Mouse (Mus musculus) CH12.LX (cell line): ENCODE measurements around the gene Xylt1. TPM values are rescaled to one million over a fixed set of nuclear protein-coding genes. Genes with fewer than 3 reads are reported as not detected.

Experiments used
- DNase-seq: peaks from one replicate; pipeline ENCODE4 v3.0.0-alpha.2; 2013; ENCODE audit errors: extremely low read depth
- H3K27ac ChIP-seq: 2 replicates; pipeline ENCODE4 v1.5.1; 2012; ENCODE audit warnings: low read depth, mild to moderate bottlenecking, control low read depth, moderate library complexity; ENCODE audit not compliant: insufficient read depth
- H3K27me3 ChIP-seq: replicated peaks from 2 replicates; pipeline ENCODE3; 2012; ENCODE audit warnings: inconsistent platforms
- H3K36me3 ChIP-seq, 2 experiments: replicated peaks in 1 of 2; 2 replicates each; pipeline versions ENCODE3 to v1.6.1; 2012; ENCODE audit warnings: inconsistent platforms in 1 of 2, low read length in 1 of 2, mild to moderate bottlenecking in 1 of 2, mixed read lengths in 1 of 2, moderate library complexity in 1 of 2; ENCODE audit not compliant: control insufficient read depth in 1 of 2, insufficient read depth in 1 of 2
- H3K4me1 ChIP-seq, 2 experiments: 2 replicates each; pipeline ENCODE4 v1.6.1; 2012; ENCODE audit warnings: inconsistent platforms in 1 of 2, moderate library complexity in 1 of 2; ENCODE audit not compliant: insufficient read depth in 2 of 2, control insufficient read depth in 1 of 2
- H3K4me2 ChIP-seq: 2 replicates; pipeline ENCODE4 v1.6.1; 2012; ENCODE audit warnings: low read depth, mild to moderate bottlenecking, control low read depth; ENCODE audit not compliant: poor library complexity, insufficient read depth, severe bottlenecking
- H3K4me3 ChIP-seq, 3 experiments: fragments of 150-350 bp in 1 of 3; sonication (generic) in 1 of 3; replicated peaks in 1 of 3; 2 replicates each; pipeline versions ENCODE3 to v1.5.1; 2011 to 2012; ENCODE audit warnings: low read depth in 2 of 3, low read length in 2 of 3, mild to moderate bottlenecking in 2 of 3, moderate library complexity in 2 of 3, control low read depth in 1 of 3, improper control_type of control experiment in 1 of 3, inconsistent platforms in 1 of 3, mixed read lengths in 1 of 3; ENCODE audit not compliant: poor library complexity in 1 of 3
- H3K79me2 ChIP-seq: replicated peaks from 2 replicates; pipeline ENCODE4 v1.6.1; 2012; ENCODE audit warnings: mild to moderate bottlenecking, moderate library complexity; ENCODE audit not compliant: control insufficient read depth, poor library complexity, insufficient read depth, severe bottlenecking; ENCODE audit errors: extremely low read depth
- H3K9ac ChIP-seq: 2 replicates; pipeline ENCODE4 v1.6.1; 2012; ENCODE audit warnings: low read depth, mild to moderate bottlenecking, control low read depth, moderate library complexity; ENCODE audit not compliant: insufficient read depth
- H3K9me3 ChIP-seq: replicated peaks from 2 replicates; pipeline ENCODE3; 2012; ENCODE audit warnings: low read length, inconsistent platforms, mixed read lengths
- BHLHE40 ChIP-seq: IDR thresholded peaks from 2 replicates; pipeline ENCODE4 v1.6.1; 2011; ENCODE audit warnings: mild to moderate bottlenecking, low read depth, low read length, improper control_type of control experiment
- CHD1 ChIP-seq: IDR thresholded peaks from 2 replicates; pipeline ENCODE4 v1.6.1; 2012; ENCODE audit warnings: low read depth, low read length, improper control_type of control experiment, inconsistent platforms
- CHD2 ChIP-seq: IDR thresholded peaks from 2 replicates; pipeline ENCODE4 v1.6.1; 2011; ENCODE audit warnings: low read length, improper control_type of control experiment
- ELF1 ChIP-seq: IDR thresholded peaks from 2 replicates; pipeline ENCODE4 v1.6.1; 2014; ENCODE audit warnings: low read depth, mild to moderate bottlenecking, inconsistent platforms, low read length, improper control_type of control experiment
- EP300 ChIP-seq: IDR thresholded peaks from 2 replicates; pipeline ENCODE4 v1.6.1; 2011; ENCODE audit warnings: low read length, improper control_type of control experiment
- HCFC1 ChIP-seq: IDR thresholded peaks from 2 replicates; pipeline ENCODE4 v1.6.1; 2012; ENCODE audit warnings: low read depth, mild to moderate bottlenecking, inconsistent platforms, low read length, improper control_type of control experiment
- KAT2A ChIP-seq: IDR thresholded peaks from 2 replicates; pipeline ENCODE4 v1.6.1; 2012; ENCODE audit warnings: low read length, improper control_type of control experiment, inconsistent platforms; ENCODE audit not compliant: insufficient replicate concordance
- MAFK ChIP-seq: IDR thresholded peaks from 2 replicates; pipeline ENCODE4 v1.6.1; 2011; ENCODE audit warnings: low read length, improper control_type of control experiment; ENCODE audit not compliant: insufficient replicate concordance
- MEF2A ChIP-seq: IDR thresholded peaks from 2 replicates; pipeline ENCODE4 v1.6.1; 2014; ENCODE audit warnings: low read depth, mild to moderate bottlenecking, inconsistent platforms, low read length, improper control_type of control experiment, borderline replicate concordance
- MXI1 ChIP-seq: IDR thresholded peaks from 2 replicates; pipeline ENCODE4 v1.6.1; 2011; ENCODE audit warnings: mild to moderate bottlenecking, low read depth, low read length, improper control_type of control experiment
- MYC ChIP-seq: IDR thresholded peaks from 2 replicates; pipeline ENCODE4 v1.6.1; 2011; ENCODE audit warnings: low read depth, mild to moderate bottlenecking, improper control_type of control experiment, low read length
- NELFE ChIP-seq: IDR thresholded peaks from 2 replicates; pipeline ENCODE4 v1.6.1; 2011; ENCODE audit warnings: low read depth, low read length, improper control_type of control experiment
- NRF1 ChIP-seq: IDR thresholded peaks from 2 replicates; pipeline ENCODE4 v1.6.1; 2014; ENCODE audit warnings: low read depth, mild to moderate bottlenecking, inconsistent platforms, low read length, improper control_type of control experiment, moderate library complexity
- SIN3A ChIP-seq: IDR thresholded peaks from 2 replicates; pipeline ENCODE4 v1.6.1; 2012; ENCODE audit warnings: low read length, improper control_type of control experiment, inconsistent platforms
- SMC3 ChIP-seq: IDR thresholded peaks from 2 replicates; pipeline ENCODE4 v1.6.1; 2011; ENCODE audit warnings: low read depth, low read length, improper control_type of control experiment
- TCF12 ChIP-seq: IDR thresholded peaks from 2 replicates; pipeline ENCODE4 v1.6.1; 2014; ENCODE audit warnings: low read depth, mild to moderate bottlenecking, inconsistent platforms, low read length, improper control_type of control experiment
- USF1 ChIP-seq: IDR thresholded peaks from 2 replicates; pipeline ENCODE4 v1.6.1; 2014; ENCODE audit warnings: low read depth, mild to moderate bottlenecking, inconsistent platforms, low read length, improper control_type of control experiment
- USF2 ChIP-seq: conservative IDR thresholded peaks from 2 replicates; pipeline ENCODE4 v1.6.1; 2011; ENCODE audit warnings: low read depth, low read length, improper control_type of control experiment
- ZC3H11A ChIP-seq: IDR thresholded peaks from 2 replicates; pipeline ENCODE4 v1.6.1; 2012; ENCODE audit warnings: low read depth, mild to moderate bottlenecking, inconsistent platforms, low read length, improper control_type of control experiment
- dilution Hi-C: fragments of 300-500 bp; cut with MboI; formaldehyde crosslinking; loops from 2 replicates; pipeline ENCODE4 v1.14.3; 2020; ENCODE audit warnings: low sequenced_read_pairs; ENCODE audit not compliant: extremely low pct_unique_long_range_greater_than_20kb, extremely low pct_ligation_motif_present
- in situ Hi-C: fragments of 300-500 bp; cut with MboI; formaldehyde crosslinking; loops from 3 replicates; pipeline ENCODE4 v1.14.3; 2019; ENCODE audit warnings: low sequenced_read_pairs, low pct_ligation_motif_present, low pct_unique_long_range_greater_than_20kb, mixed read lengths
- polyA plus RNA-seq: library from polyadenylated mRNA; unstranded; fragments of >175 nt; gene quantifications from 2 replicates; pipeline ENCODE4 v1.2.1, GENCODE M21; 2012; ENCODE audit warnings: low read depth; ENCODE audit not compliant: insufficient read length
- total RNA-seq, 2 experiments: library from RNA; depleted of rRNA; stranded (reverse); fragments of 300-350 nt in 1 of 2; fragments of >200 nt in 1 of 2; gene quantifications; 2 replicates each; pipeline ENCODE4 v1.2.3; 2012 to 2014

Gene Xylt1
- total and polyA plus RNA-seq, 3 experiments = 0.38 to 0.84 (median 0.38) TPM

- Histone ChIP-seq H3K9me3 (no peaks in the 10 kb centered on the region), H3K9ac (no peak overlapping the region), H3K4me3 (no peak overlapping the region), H3K79me2 (no peaks in the 10 kb centered on the region), H3K4me2 (no peak overlapping the region), H3K27me3 (no peaks in the 10 kb centered on the region), H3K27ac (no peak overlapping the region), H3K36me3 (no peaks in the 10 kb centered on the region), H3K4me1 (peaks cover 4 to 16% of the 10 kb centered on the region in 2 experiments)
- TF ChIP-seq ELF1 = no peak
- TF ChIP-seq MXI1 = no peak
- no peak for TF ChIP-seq SIN3A
- no peak for TF ChIP-seq BHLHE40
- TF ChIP-seq SMC3 = no peak
- no peak for TF ChIP-seq NRF1
- no peak for TF ChIP-seq MEF2A
- TF ChIP-seq TCF12 = no peak
- TF ChIP-seq KAT2A = no peak
- no peak for TF ChIP-seq CHD2
- TF ChIP-seq CHD1 = no peak
- no peak for TF ChIP-seq EP300
- no peak for TF ChIP-seq NELFE
- TF ChIP-seq ZC3H11A = no peak
- no peak for TF ChIP-seq MAFK
- TF ChIP-seq USF1 = no peak
- no peak for TF ChIP-seq USF2
- TF ChIP-seq HCFC1 = no peak
- no peak for TF ChIP-seq MYC
- no peak for DNase-seq
- dilution Hi-C loops (no loop called here), in situ Hi-C loops (loop anchor here (10.0 kb wide), 1 partner anchor 143 kb away; no protein-coding TSS in a partner anchor)
Measured at GRCm38 (mm10) chr7:117472055-117472780, 91.4 kb downstream of the Xylt1 start.
